Mouse (Mus musculus) thymus, adult 2 months (tissue): ENCODE measurements around the gene Ppia. TPM values are rescaled to one million over a fixed set of nuclear protein-coding genes. Genes with fewer than 3 reads are reported as not detected.

Experiments
- DNase-seq: peaks from one replicate; pipeline ENCODE4 v3.0.0; 2021
- H3K27ac ChIP-seq: fragments of 200-500 bp; 2 replicates; pipeline ENCODE4 v1.5.1; 2012; ENCODE audit warnings: low read length, control low read depth; ENCODE audit not compliant: control insufficient read depth, insufficient read depth
- H3K27me3 ChIP-seq: fragments of 200-500 bp; 2 replicates; pipeline ENCODE4 v1.6.1; 2012; ENCODE audit warnings: mild to moderate bottlenecking, low read length, moderate library complexity, mixed read lengths; ENCODE audit not compliant: control insufficient read depth, insufficient read depth
- H3K36me3 ChIP-seq: fragments of 200-500 bp; 2 replicates; pipeline ENCODE4 v1.6.1; 2012; ENCODE audit warnings: mild to moderate bottlenecking, low read length, moderate library complexity; ENCODE audit not compliant: control insufficient read depth, insufficient read depth
- H3K4me1 ChIP-seq: fragments of 200-500 bp; replicated peaks from 2 replicates; pipeline ENCODE4 v1.6.1; 2012; ENCODE audit warnings: low read length; ENCODE audit not compliant: control insufficient read depth, insufficient read depth
- H3K4me3 ChIP-seq: fragments of 200-500 bp; 2 replicates; pipeline ENCODE4 v1.5.1; 2012; ENCODE audit warnings: mild to moderate bottlenecking, low read length, control low read depth, moderate library complexity; ENCODE audit not compliant: control insufficient read depth, insufficient read depth
- CTCF ChIP-seq: fragments of 200-500 bp; IDR thresholded peaks from 2 replicates; pipeline ENCODE4 v1.5.1; 2012; ENCODE audit warnings: mild to moderate bottlenecking, control low read depth, low read length, moderate library complexity, borderline replicate concordance; ENCODE audit not compliant: control insufficient read depth, poor library complexity, insufficient read depth; ENCODE audit errors: extremely low read depth
- POLR2A ChIP-seq: fragments of 200-500 bp; IDR thresholded peaks from 2 replicates; pipeline ENCODE4 v1.6.1; 2012; ENCODE audit warnings: mild to moderate bottlenecking, low read length, control low read depth, moderate library complexity; ENCODE audit not compliant: control insufficient read depth, poor library complexity, insufficient read depth; ENCODE audit errors: extremely low read depth
- WGBS: fragments of 180-500 bp; shearing (Covaris S2); methylation state at CpG from one replicate; pipeline ENCODE4 v1.1.7; 2018; 5-methylcytosine and 5-hydroxymethylcytosine counted together
- polyA plus RNA-seq: library from polyadenylated mRNA; depleted of rRNA; stranded (reverse); fragments of >200 nt; gene quantifications from 2 replicates; pipeline ENCODE4 v1.2.3, GENCODE M21; 2012

Gene Ppia
- polyA plus RNA-seq, 1 experiment: 1,486 TPM

DNA sequence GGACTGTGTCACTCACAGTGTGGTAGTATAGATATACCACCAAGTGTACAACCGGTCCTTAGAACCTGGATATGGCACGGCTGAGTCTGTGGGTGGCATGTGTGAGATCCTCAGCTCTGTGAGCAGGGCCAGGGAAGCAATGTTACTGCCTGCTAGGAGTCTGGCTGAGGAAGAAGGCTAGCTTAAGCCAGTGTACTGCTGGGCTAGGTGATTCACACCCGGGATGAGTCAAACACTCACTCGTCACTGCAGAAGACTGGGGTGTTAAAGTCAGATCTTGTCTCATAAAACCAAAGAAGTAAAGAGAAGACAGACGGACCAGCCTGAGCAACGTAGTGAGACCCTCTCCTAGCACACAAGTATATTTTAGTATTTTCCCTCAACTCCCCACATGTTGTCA lies 34.3 kb upstream of the Ppia start:
- WGBS: 95% methylated on average over 6 of the region's 6 CpGs
- no peak for DNase-seq
- Histone ChIP-seq H3K27ac (no peak overlapping the region), H3K4me3 (no peak overlapping the region), H3K27me3 (no peaks in the 10 kb centered on the region), H3K4me1 (no peaks in the 10 kb centered on the region), H3K36me3 (no peaks in the 10 kb centered on the region)
- TF ChIP-seq POLR2A: no peak
- TF ChIP-seq CTCF: no peak

DNA sequence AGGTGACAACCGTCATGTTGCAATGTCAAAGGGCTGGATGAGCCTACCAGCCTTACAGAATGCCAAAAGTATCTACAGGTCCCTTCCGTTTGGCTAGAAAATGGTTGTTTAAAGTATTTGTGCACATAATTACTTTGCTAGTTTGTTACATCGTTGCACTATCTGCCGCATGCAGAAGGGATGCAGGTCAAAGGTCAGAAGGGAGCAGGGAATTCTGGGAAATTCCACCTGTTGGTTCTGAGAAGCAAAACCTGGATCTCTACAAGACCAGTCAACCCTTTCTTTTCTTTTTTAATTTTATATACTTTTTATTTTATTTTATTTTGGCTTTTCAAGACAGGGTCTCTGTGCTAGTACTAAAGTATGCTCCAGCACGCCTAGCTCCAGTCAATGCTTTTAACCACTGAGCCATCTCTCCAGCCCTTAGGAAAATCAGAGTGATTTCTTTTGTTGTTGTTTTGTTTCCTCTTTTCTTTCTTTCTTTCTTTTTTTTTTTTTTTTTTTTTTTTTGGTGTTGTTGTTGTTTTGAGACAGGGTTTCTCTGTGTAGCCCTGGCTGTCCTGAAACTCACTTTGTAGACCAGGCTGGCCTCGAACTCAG lies 27.0 kb upstream of the Ppia start:
- Histone ChIP-seq H3K36me3 (no peaks in the 10 kb centered on the region), H3K4me3 (peak overlapping the region; percentile 79; the same call in 1 of the 2 replicates), H3K4me1 (peaks cover 23% of the 10 kb centered on the region), H3K27me3 (no peaks in the 10 kb centered on the region), H3K27ac (peak overlapping the region; percentile 83)
- no peak for DNase-seq
- WGBS: 86% methylated on average over 6 of the region's 6 CpGs
- TF ChIP-seq POLR2A: no peak
- TF ChIP-seq CTCF: no peak

DNA sequence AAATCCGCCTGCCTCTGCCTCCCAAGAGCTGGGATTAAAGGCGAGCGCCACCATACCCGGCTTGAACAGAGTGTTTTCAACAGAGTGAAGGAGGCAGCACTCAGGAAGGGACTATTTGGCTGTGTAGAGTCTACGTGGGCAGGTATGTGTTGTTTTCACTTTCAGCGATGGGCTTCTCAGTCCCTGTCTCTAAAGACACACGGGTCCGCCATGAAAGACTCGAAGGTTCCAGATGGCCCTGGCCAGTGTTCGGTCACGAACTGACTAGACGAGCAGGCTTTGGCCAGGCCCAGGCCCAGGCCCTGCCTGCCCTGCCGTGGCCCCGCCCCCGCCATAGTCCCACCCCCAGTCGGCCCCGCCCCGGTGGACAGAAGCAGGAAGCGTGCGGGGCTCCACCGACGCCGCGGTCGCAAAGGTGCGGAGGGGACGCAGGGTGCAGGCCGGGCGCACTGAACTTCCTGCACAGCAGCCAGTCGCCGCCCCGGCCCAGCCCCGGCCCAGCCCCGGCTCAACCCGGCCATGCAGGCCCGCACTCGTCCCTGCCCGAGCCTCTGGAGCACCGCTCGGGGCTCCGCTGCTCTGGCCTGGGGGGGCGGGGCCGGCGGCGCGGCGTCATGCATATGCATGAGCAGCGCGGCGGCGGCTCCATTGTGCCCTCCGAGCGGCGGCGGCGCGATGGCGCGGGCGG lies 26.4 kb upstream of the Ppia start, which contains the start of gene Zmiz2:
TSS of gene Zmiz2 (plus strand) at position 349 of the 688 bp plus-strand sequence.
- Histone ChIP-seq H3K4me1 (peaks cover 23% of the 10 kb centered on the region), H3K27ac (peak within 1 kb of the TSS; percentile 83), H3K4me3 (peak within 1 kb of the TSS; percentile 79), H3K27me3 (no peaks in the 10 kb centered on the region), H3K36me3 (no peaks in the 10 kb centered on the region)
- TF ChIP-seq POLR2A (peak; percentile 79; the same call in 1 of the 2 replicates), CTCF (0 out of 2 replicates have a peak, but pooled peaks have one; percentile 29)
- 6% methylated on average over 60 of the region's 60 CpGs for WGBS
- peak; percentile 92 for DNase-seq

DNA sequence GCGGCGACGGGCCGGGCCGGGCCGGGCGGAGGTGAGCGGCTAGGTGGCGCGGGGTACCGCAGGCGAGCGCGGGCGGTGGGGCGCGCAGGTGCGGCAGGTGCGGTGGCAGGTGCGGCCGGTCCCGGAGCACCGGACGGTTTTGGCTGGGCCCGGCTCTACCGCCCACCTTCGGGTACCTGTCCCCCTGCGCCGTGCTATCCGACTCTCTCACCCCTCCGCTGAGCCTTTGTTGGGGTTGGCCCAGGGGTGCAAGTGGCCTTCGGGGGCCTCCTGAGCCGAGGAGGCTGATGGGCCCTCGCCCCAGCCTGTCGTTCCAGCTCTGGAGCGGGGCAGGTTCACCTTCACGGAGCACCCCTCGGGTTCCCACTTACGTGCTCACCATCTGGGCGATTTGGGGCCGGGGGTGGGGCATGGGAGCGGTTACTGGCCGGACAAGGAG lies 25.7 kb upstream of the Ppia start:
- 4% methylated on average over 43 of the region's 43 CpGs for WGBS
- Histone ChIP-seq H3K4me1 (peaks cover 23% of the 10 kb centered on the region), H3K27me3 (no peaks in the 10 kb centered on the region), H3K36me3 (no peaks in the 10 kb centered on the region), H3K4me3 (peak overlapping the region; percentile 67), H3K27ac (no peak overlapping the region)
- DNase-seq: peak; percentile 44
- TF ChIP-seq CTCF: no peak
- TF ChIP-seq POLR2A: no peak

DNA sequence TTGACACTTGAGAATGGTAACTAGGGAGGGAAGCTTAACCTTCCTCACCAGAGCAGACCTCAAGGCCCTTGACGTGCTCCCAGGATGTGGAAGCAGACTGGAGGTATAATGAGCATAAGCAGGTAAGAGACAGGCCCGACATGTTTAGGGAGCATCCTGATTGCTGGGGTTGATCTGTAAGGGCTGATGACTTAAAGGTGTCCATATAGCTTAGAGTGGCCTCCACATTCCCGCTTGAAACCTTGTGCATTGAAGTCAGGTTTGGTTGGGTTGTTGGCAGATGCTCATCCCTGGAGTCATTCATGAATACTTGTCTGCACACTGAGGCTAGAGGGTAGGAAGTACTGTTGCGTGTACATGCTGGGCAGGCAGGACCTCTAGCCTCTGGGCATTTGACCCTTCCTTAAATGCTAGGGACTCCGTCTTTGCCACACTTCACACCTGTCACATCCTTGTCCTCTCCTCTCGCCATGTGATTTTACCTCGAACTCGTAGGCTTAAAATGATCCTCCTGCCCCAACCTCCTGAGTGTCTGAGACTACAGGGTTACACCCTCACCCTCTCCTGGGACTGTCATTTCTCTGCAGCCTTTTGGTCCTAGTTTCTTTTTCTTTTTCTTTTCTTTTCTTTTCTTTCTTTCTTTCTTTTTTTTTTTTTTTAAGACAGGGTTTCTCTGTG lies 24.7 kb upstream of the Ppia start:
- TF ChIP-seq CTCF (no peak), POLR2A (no peak)
- Histone ChIP-seq H3K27ac (no peak overlapping the region), H3K4me1 (peaks cover 23% of the 10 kb centered on the region), H3K36me3 (peaks cover 3% of the 10 kb centered on the region; the same call in 1 of the 2 replicates), H3K27me3 (no peaks in the 10 kb centered on the region), H3K4me3 (no peak overlapping the region)
- no peak for DNase-seq
- 74% methylated on average over 8 of the region's 8 CpGs for WGBS

DNA sequence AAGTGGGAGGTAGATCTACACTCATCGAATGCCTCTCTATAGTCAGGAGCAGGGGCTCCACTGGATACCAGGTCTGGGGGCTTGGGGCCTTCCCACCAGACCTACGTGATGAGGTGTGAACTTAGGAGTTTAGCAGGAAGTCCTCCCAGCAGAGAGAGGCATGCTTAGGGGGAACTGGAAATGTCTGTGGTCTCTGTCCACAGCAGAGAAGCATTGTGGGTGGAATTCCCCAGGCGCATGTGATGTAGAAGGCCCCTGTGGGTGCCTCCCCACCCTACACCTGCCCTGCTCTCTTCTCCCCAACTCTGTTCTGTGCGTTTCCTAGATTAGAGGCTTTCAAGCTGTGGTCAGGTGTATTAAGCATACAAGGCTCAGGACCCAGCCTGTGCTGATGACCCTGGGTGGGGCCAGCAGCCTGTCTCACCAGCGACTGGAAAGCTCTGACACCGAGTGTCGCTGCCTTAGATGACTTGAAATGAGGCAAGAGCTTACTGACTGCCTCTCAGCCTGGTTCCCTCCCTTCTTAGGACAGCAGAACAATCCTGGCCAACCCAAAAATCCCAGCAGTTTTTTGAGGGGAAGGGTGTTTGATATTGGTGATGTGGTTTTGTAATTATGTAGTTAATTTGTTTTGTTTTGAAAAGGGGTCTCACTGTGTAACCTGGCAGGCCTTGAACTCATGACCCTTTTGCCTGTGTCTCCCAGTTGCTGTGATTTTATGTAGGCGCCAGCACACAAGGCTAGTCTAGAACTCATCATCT lies 23.5 kb upstream of the Ppia start:
- H3K27ac ChIP-seq: peak overlapping the region; percentile 45; the same call in 1 of the 2 replicates
- peaks cover 15% of the 10 kb centered on the region for H3K36me3 ChIP-seq
- no peak for DNase-seq
- peaks cover 23% of the 10 kb centered on the region for H3K4me1 ChIP-seq
- TF ChIP-seq POLR2A: no peak
- TF ChIP-seq CTCF: no peak
- 39% methylated on average over 8 of the region's 8 CpGs for WGBS
- H3K4me3 ChIP-seq: no peak overlapping the region
- no peaks in the 10 kb centered on the region for H3K27me3 ChIP-seq
